Mouse (Mus musculus) heart, adult 11 months (tissue): Measurements from ENCODE around the gene Nupr1.

Source experiments
- DNase-seq: peaks from one replicate; pipeline ENCODE4 v3.0.0; 2022

The Nupr1 gene

DNA sequence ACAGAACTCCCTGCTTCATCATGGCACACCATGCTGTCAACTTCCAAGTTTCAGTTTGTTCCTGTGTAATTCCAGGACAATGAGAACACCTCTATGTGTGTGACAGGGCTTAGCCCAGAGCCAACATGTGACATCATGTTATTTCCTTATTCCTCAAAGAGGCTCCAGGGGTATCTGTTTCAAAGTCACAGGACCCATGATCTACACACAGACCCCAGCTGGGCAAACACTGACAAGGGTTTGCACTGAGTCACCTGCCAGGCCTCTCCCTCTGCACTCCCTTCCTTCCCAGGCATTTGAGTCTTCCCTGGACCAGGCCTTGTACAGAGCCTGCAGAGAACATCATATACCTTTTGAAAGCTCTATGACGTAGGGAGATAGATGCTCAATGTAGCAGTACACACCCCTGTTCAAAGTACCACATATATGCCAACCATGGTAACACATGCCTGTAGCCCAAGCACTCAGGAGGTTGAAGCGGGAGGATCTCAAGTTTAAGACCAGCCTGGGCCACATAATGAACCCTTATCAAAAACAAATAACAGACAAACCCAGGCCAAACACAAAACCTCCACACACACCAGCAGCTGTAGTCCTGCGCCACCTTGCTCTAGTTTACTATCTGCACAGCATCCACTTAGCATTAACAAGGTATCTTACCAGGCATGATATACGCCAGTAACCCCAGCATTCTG, at the start of gene Nupr1:
TSS of gene Nupr1 (minus strand) at position 38 of the 695 bp plus-strand sequence.
- no peak for DNase-seq

DNA sequence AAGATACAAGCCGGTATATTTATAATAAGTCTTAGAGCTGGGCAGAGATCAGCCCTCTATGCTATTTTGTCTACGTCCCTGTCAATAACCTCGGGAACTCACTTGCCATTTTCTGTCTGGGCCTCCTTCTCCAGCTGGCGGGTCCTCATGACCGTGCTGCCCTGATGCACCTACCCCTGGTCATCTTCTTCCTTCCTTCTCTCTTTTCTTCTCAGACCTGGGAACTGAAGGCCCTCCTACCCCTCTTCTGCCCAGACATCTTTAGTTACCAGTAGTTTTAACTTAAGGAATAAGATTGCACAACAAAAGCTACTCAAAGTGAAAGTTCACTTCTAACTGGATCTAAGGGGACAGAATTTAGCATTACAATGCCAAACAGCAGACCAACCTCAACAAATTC, 49.0 kb upstream of the Nupr1 start:
- DNase-seq, result peak; percentile 85

GRCm38 (mm10) chr7:126678545-126679341, 48.1 kb upstream of the Nupr1 start:
- DNase-seq, result peak; percentile 86

DNA sequence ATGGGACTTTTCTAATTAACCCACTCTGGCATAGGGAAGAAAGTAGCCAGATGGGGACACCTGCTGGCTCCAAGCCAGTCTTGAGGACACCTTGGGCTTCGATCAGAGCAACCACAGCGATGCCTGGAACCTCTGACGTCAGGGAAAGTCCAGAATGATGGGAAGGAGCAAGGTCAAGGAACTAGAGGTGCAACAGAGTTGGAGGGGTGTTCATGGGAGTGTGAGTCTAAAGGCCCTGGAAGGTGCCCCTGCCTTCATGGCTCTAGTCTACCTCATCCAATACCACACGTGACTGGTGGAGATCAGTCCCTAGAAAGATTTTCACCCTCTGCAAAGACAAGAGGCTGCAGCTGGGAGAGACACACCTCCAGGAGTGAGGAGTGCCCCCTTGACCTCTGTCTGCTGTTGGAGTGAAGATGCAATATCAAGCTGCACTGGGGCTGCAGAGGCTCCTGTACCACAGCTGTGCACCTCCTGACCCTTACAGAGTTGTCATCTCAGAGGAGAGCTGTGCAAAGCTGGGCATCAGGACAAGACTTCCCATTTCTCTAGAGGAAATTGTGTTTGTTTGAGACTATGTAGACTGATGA, 46.1 kb upstream of the Nupr1 start:
- DNase-seq, result peak; percentile 93

DNA sequence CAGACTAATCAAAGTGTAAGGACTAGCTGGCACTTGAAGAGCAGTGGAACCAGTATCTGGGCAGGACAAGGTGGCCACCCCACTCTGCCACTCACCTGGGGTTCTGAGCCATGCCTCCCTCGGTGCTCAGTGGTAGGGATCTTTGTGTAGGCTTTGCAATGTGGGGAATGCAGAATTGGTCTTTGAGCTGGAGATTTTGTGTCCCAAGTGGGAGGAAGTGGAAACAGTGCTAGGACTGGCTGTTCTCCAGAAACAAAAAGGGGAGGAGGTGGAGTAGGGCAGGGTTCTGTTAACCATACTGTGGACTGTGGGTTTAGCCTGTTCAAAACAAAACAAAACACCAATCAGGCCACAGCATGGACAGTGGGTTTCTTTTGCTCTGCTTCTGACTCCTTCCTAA, 45.5 kb upstream of the Nupr1 start, which contains the start of gene Sult1a1:
TSS of gene Sult1a1 (minus strand) at position 226 of the 400 bp plus-strand sequence.
- DNase-seq, result peak; percentile 99

DNA sequence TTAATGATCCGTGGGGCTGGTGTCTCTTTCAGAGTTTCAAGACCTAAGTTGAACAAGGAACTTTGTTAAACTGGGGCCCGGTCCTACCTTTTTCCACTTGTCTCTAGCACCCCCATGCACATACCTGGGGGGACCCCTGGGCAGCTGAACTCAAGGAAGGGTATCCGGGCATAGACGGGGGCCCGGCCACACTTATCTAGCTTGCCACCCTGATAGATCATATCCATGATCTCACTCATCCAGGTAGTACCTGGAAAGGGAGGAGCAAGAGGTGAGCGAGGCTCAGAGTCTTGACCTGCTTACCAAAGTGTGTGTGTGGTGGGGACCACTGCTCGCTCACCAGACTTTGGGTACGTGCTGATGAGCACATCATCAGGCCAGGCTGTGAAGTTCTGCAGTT, 44.4 kb upstream of the Nupr1 start:
- peak; percentile 93 for DNase-seq

- peak; percentile 92 for DNase-seq
Measured at GRCm38 (mm10) chr7:126672111-126672510, 41.5 kb upstream of the Nupr1 start.

DNA sequence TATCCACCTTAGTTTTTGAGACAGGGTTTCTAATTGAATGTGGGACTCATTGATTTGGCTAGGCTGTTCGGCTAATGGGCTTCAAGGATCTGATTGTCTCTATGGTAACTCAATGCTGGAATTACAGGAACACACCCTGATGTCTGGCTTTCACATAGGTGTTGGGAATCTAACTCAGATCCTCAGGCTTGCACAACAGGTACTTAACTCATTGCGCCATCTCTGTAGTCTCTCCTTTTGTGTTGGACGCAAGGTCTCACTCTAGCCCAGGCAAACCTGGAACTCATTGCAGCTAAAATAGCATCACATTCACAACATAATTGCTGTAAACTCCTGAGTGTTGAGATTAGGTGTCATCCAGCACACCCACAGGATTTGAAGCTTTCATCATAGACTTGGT, 39.5 kb upstream of the Nupr1 start:
- no peak for DNase-seq

GRCm38 (mm10) chr7:126668452-126668851, 37.8 kb upstream of the Nupr1 start:
- peak; percentile 93 for DNase-seq

DNA sequence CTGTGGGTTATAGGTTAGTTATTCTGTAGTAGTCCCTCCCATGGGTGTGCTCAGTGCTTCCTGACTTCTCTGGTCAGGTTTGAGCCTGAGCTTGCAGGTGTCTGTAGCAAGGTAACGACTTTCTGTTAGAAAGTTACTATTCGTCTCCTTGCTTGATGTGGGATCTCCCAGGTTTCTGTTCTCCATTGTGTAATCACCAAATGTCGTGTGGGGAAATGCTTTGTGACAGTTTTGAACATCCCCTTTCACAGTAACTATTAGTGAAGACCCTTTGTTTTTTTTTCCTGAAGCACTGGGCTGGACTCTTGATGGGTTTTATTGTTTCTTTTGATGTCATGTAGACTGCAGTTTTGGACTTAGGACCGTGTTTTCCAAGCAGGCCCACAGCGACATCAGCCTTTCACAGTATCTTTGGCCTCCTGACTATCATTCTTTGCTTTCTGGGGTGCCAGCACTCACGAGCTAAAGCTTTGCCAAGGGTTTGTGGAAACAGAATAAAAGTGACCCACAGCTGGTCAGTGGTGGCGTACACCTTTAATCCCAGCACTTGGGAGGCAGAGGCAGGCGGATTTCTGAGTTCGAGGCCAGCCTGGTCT, 36.9 kb upstream of the Nupr1 start:
- peak; percentile 80 for DNase-seq

DNA sequence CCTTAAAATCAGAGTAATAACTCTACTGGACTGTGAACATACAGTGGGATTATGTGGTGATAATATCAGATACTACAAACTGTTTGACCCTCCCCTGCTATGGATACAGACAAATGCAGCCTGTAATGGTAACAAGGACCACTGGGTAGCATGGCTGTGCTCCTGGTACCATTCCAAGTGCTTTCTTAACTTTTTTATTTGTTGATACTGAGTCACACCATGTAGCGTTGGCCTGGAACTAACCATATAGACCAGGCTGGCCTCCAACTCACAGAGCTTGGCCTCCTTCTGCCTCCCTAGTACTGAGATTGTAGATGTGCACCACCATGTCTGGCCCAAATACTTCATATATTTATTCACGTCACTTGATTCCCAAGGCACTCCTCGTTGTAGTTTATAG, 34.6 kb upstream of the Nupr1 start:
- DNase-seq, result no peak

DNA sequence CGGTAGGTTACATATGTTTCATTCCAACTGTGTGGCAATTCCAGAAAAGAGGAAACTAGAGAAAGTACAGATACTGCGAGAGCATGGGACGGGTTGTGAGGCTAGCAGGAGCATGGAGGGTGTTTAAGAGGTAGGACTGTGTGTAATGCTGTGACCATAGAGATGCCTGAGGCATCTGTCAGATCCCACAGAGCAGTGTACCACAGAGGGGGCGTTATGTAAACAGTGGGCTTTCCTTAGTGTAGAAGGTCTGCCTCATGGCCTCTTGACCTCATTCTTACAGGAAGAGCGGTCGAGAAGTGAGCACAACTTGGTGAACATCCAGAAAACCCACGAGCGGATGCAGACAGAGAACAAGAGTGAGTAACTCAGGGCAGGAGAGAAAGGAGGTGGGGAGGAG, 33.0 kb upstream of the Nupr1 start:
- no peak for DNase-seq

DNA sequence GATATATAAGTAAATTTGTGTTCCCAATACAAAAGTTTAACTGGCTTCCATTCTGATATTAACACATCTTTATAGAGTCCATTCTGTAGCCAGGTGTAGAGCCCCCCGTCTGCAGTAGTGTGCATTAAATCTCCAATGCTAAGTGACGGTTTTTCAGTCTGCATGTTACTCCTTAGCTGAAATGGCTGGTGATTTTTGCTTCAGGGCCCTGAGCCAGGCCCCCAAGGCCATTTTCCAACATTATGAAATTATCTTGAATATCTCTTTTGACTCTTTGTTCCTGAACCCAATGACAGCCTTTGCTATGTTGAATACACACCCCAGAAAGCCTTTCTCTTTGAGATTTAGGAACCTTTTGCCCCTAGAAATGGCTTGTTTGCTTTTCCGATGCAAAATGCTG, 29.1 kb upstream of the Nupr1 start:
- no peak for DNase-seq

GRCm38 (mm10) chr7:126657522-126657921, 26.9 kb upstream of the Nupr1 start:
- DNase-seq, result no peak

DNA sequence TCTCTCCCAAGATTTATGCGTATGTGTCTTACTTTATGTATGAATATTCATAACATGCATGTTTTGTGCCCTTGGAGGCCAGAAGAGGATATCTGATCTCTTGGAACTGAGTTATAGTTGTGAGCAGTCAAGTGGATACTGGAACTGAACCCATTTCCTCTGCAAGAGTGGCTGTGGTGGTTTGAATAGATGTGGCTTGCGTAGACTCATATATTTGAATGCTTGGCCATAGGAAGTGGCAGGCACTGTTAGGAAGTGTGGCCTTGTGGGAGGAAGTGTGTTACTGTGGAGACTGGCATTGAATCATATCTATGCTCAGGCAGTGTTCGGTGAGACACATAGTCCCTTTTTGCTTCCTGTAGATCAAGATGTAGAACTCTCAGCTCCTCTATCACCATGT, 25.0 kb upstream of the Nupr1 start:
- peak; percentile 91 for DNase-seq

DNA sequence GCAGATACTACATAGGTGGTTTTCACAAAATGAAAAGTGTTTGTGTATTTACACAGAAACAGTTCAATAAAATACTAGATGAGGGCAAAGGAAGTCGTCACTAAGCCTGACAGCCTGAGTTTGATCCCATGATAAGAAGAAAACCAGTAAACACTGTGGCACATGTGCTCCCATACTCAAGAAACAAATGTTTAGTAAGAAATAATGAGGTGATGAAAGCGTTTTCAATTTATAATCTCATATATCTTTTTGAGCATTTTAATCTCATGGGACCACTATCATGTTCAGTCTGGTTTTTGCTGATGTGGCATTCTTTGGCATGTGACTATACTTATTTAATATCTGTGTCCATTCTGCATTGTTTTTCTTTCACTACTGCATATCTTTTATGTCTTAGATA, 23.3 kb upstream of the Nupr1 start:
- no peak for DNase-seq

GRCm38 (mm10) chr7:126650852-126651251, 20.2 kb upstream of the Nupr1 start:
- no peak for DNase-seq

GRCm38 (mm10) chr7:126649231-126650051, 18.8 kb upstream of the Nupr1 start, which contains the start of gene Sgf29:
Sgf29 (plus strand) TSS chr7:126649309.
- DNase-seq, result peak; percentile 99

DNA sequence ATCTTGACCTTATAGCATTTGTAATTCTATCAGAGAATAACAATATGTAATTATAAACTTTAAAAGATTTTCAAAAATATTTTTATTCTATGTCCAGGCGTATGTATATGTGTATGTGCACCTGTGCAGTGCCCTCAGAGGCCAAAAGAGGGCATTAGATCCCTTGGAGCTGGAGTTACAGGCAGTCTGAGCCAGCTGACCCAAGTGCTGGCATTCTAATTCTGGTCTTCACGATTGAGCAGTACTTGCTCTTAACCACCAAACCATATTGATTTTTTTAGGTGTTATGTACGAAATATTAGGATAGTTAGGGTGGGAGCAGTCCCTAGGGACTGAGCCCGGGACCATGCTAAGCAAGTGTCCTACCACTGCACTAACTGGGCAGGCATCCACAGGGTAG, 17.8 kb upstream of the Nupr1 start:
- DNase-seq, result no peak

DNA sequence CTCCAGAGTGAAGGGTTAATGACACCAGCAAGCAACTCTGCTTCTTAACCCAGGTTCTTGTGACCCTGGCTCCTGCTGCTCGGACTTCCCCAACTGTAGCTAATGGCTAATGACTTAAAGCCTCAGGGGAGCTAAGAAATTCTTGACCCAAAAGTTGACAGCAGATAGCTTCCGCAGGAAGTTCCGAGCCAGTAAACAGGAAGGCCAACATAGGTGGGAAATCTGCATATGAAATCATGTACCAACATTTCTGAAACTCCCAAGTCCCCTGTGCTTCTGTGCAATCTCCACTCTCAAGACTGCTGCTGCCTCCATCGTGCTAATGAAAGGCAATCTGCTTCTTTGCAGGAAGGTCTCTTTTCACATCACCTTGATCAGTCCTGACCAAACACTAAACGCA, 15.0 kb upstream of the Nupr1 start:
- peak; percentile 95 for DNase-seq

GRCm38 (mm10) chr7:126644914-126645313, 14.3 kb upstream of the Nupr1 start:
- no peak for DNase-seq

GRCm38 (mm10) chr7:126644345-126644744, 13.7 kb upstream of the Nupr1 start:
- DNase-seq, result peak; percentile 82

DNA sequence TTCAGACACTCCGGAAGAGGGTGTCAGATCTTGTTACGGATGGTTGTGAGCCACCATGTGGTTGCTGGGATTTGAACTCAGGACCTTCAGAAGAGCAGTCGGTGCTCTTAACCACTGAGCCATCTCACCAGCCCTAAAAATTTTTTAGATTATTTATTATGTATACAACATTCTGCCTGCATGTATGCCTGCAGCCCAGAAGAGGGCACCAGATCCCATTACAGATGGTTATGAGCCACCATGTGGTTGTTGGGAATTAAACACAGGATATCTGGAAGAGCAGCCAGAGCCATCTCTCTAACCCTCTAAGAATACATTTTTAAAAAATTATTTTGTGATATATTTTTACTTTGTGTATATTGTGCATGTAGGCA, 12.6 kb upstream of the Nupr1 start:
- DNase-seq, result peak; percentile 90
